ENCODE assay signal across 31 mouse cellular contexts in the genomic region with DNA sequence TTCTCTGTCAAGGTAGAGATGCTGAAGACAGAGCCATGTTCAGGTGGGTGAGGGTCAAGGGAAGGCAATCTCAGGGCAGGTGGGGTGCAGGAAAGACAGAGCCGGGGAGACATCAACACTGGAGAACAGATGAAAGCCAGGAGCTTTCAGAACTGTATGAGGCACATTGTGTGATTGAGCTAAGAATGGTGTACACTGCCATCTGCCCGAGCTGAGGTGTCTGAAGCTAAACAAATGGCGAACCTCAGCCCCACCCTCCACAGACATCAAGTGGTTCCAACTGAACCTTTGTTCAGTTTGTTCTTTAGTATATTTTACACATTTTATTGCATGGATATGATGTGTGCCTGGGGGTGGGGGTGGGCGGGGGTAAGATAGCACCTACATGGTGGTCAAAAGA.
"Had no signal": no experiment of that assay in that cellular context is flagged by ENCODE, and none has a peak within 500 bp of the region (broad histone marks: within the 10 kb centered on the region; RNA-seq: fewer than 3 reads in every experiment).

No protein-coding gene starts in this region.

- H3K27ac ChIP-seq: limb, embryonic 10.5 days; liver, embryonic 12.5 days; liver, embryonic 13.5 days; liver, embryonic 14.5 days; liver, embryonic 15.5 days; lung, embryonic 15.5 days; macrophage; midbrain, embryonic 12.5 days; midbrain, embryonic 15.5 days; neural tube, embryonic 12.5 days; neural tube, embryonic 13.5 days had no signal

- DNase-seq: left cerebral cortex, postnatal 4 days; liver; liver, embryonic 13.5 days; liver, postnatal 0 days; lung, adult 18-20 months; lung, adult 2 months; lung, embryonic 14.5 days; lung, postnatal 10 days; lung, postnatal 14 days; lung, postnatal 36 days; lung, postnatal 4 days; midbrain, embryonic 14.5 days had no signal

- H3K4me3 ChIP-seq: limb, embryonic 10.5 days; limb, embryonic 12.5 days; limb, embryonic 13.5 days; limb, embryonic 15.5 days; liver, embryonic 12.5 days; liver, embryonic 13.5 days; liver, embryonic 15.5 days; lung, embryonic 15.5 days; megakaryocyte, embryonic 14.5 days; midbrain, embryonic 10.5 days; midbrain, embryonic 12.5 days; midbrain, embryonic 13.5 days; midbrain, embryonic 15.5 days; myocyte; neural tube, embryonic 12.5 days; neural tube, embryonic 13.5 days had no signal

- H3K4me1 ChIP-seq: liver, embryonic 12.5 days; liver, embryonic 15.5 days; megakaryocyte, embryonic 14.5 days; neural tube, embryonic 12.5 days had no signal

- H3K36me3 ChIP-seq: limb, embryonic 10.5 days; limb, embryonic 12.5 days; limb, embryonic 13.5 days; limb, embryonic 15.5 days; liver, embryonic 12.5 days; liver, embryonic 13.5 days; liver, embryonic 15.5 days; lung, embryonic 15.5 days; midbrain, embryonic 10.5 days; midbrain, embryonic 12.5 days; midbrain, embryonic 13.5 days; midbrain, embryonic 15.5 days; neural tube, embryonic 12.5 days; neural tube, embryonic 13.5 days had no signal

- H3K9me3 ChIP-seq: limb, embryonic 10.5 days; limb, embryonic 12.5 days; limb, embryonic 13.5 days; limb, embryonic 15.5 days; liver, embryonic 12.5 days; liver, embryonic 13.5 days; liver, embryonic 15.5 days; lung, embryonic 15.5 days; megakaryocyte, embryonic 14.5 days; midbrain, embryonic 10.5 days; midbrain, embryonic 12.5 days; midbrain, embryonic 13.5 days; midbrain, embryonic 15.5 days; neural tube, embryonic 12.5 days; neural tube, embryonic 13.5 days had no signal

- ATAC-seq: liver, embryonic 12.5 days; liver, postnatal 0 days; lung, postnatal 0 days; midbrain, embryonic 13.5 days; midbrain, embryonic 15.5 days; midbrain, embryonic 16.5 days had no signal

- H3K27me3 ChIP-seq: limb, embryonic 12.5 days; limb, embryonic 13.5 days; limb, embryonic 15.5 days; lung, embryonic 15.5 days; midbrain, embryonic 12.5 days; midbrain, embryonic 13.5 days; midbrain, embryonic 15.5 days; neural tube, embryonic 12.5 days; neural tube, embryonic 13.5 days had no signal
